Mouse (Mus musculus): Measurements from ENCODE around the gene Ssr1. TPM values are rescaled to one million over a fixed set of nuclear protein-coding genes. Genes with fewer than 3 reads are reported as not detected.

Gene Ssr1
- polyA plus RNA-seq, 1 experiment from 2014 or later = 55.1 TPM

DNA sequence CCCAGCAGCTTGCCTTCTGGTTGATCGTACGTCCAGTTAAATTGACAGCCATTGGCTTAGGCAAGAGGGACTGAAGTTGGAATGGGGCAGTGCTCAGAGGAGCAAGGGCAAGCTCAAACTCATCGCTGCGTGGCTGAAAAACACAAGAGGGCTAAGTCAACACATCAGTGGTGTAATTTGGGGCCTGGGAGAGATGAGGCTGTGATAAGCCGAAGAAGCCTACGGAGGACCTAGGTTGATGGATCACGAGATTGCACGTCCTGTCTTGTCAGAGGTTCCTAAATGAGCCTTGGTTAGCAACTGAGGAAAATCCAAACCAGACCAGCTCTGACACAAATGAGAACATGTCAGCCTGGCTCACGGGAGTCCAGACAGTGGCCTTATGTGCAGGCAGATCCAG lies 31.5 kb downstream of the Ssr1 start:
- no peak for ATAC-seq

DNA sequence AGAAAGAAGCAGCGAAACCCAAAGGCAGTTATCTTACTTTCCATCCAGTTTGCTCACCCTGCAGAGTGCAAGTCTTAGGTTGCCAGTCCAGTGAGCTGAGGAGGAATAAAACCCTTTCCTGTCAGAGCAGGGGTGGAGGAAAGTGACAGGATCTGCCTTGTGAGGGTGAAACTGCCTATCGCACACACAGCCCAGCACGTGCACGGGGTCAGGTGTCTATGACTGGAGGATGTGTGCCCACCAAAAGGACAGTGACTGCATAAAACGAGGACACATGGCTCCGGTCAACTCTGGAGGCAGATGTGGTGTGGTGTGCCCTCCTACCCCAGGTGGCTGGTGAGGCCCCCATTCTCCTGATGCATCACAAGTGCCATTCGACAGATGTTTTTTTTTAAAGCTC lies 34.1 kb downstream of the Ssr1 start:
- DNase-seq = no peak
- Histone ChIP-seq H3K9ac (replicated peaks) (no peak overlapping the region), H3K4me2 (ENCODE audit: low read depth, low read length) (no peak overlapping the region), H3K4me3 (ENCODE audit: low read depth, low read length) (no peak overlapping the region), H3K9me3 (ENCODE audit: low read length) (no peaks in the 10 kb centered on the region), H3K27me3 (ENCODE audit: insufficient read depth, low read length) (no peaks in the 10 kb centered on the region), H3K36me3 (replicated peaks; ENCODE audit: insufficient read depth, low read length) (no peaks in the 10 kb centered on the region), H3K4me1 (ENCODE audit: insufficient read depth) (peaks cover 30% of the 10 kb centered on the region), H3K27ac (ENCODE audit: low read depth) (peak overlapping the region; percentile 85; the same call in 1 of the 2 replicates)
- ATAC-seq = no peak
- TF ChIP-seq CTCF (IDR thresholded peaks at IDR 0.05; ENCODE audit: low read depth) (no peak), EP300 (IDR thresholded peaks at IDR 0.05; ENCODE audit: low read depth) (no peak)
- WGBS (ENCODE audit: insufficient replicate concordance) = 74% methylated on average over 7 of the region's 7 CpGs

More for the DNA sequence above, 31.5 kb downstream of the Ssr1 start:
- Histone ChIP-seq H3K9ac (replicated peaks) (no peak overlapping the region), H3K27ac (ENCODE audit: low read depth) (no peak overlapping the region), H3K9me3 (ENCODE audit: low read length) (no peaks in the 10 kb centered on the region), H3K4me1 (ENCODE audit: insufficient read depth) (peaks cover 43% of the 10 kb centered on the region), H3K4me2 (ENCODE audit: low read depth, low read length) (no peak overlapping the region), H3K36me3 (replicated peaks; ENCODE audit: insufficient read depth, low read length) (no peaks in the 10 kb centered on the region), H3K27me3 (ENCODE audit: insufficient read depth, low read length) (no peaks in the 10 kb centered on the region), H3K4me3 (ENCODE audit: low read depth, low read length) (no peak overlapping the region)
- WGBS (ENCODE audit: insufficient replicate concordance) = 74% methylated on average over 9 of the region's 9 CpGs
- TF ChIP-seq CTCF (IDR thresholded peaks at IDR 0.05; ENCODE audit: low read depth) (no peak), EP300 (IDR thresholded peaks at IDR 0.05; ENCODE audit: low read depth) (no peak)
- DNase-seq = no peak

DNA sequence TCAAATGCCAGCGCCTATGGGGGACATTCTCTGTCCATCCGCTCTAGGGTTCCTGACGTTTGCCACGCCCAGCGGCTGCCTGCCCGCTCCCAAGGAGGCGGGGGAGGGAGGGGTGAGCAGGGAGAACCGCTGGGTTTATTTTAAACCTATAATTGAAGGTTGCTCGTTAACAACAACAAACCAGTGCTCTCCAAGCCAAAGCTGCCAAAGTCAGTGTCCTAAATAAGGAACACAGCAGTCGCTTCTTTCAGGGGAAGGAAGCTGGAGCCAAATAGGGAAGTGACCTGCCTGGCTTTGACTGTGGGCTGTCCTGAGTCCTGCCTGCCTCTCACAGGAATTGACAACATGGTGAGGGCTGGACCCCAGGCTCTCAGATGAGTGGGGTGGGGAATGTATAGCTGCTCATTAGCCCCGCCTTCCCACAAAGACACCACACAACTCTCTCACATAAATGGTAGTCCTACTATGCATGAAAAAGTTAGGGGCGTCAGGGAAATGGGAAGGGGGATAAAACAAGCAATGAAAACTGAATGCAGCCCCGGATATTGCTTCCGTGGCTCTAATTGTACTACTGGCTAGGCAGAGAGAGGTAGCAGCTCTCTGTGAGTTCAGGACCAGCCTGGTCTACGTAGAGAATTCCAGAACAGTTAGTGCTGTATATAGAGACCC lies 34.6 kb downstream of the Ssr1 start:
- no peak overlapping the region for H3K4me3 ChIP-seq (ENCODE audit: low read depth, low read length)
- ATAC-seq (no peak), DNase-seq (no peak)
- H3K4me2 ChIP-seq (ENCODE audit: low read depth, low read length) = no peak overlapping the region
- no peaks in the 10 kb centered on the region for H3K9me3 ChIP-seq (ENCODE audit: low read length)
- no peaks in the 10 kb centered on the region for H3K36me3 ChIP-seq (replicated peaks; ENCODE audit: insufficient read depth, low read length)
- no peak overlapping the region for H3K9ac ChIP-seq (replicated peaks)
- 68% methylated on average over 15 of the region's 15 CpGs for WGBS (ENCODE audit: insufficient replicate concordance)
- no peak for TF ChIP-seq EP300 (IDR thresholded peaks at IDR 0.05; ENCODE audit: low read depth)
- no peak for TF ChIP-seq CTCF (IDR thresholded peaks at IDR 0.05; ENCODE audit: low read depth)
- H3K4me1 ChIP-seq (ENCODE audit: insufficient read depth) = peaks cover 24% of the 10 kb centered on the region
- peak overlapping the region; percentile 85 for H3K27ac ChIP-seq (ENCODE audit: low read depth)
- H3K27me3 ChIP-seq (ENCODE audit: insufficient read depth, low read length) = no peaks in the 10 kb centered on the region

GRCm38 (mm10) chr13:37958498-37959238 lies 35.3 kb downstream of the Ssr1 start:
- Histone ChIP-seq H3K9ac (replicated peaks) (no peak overlapping the region), H3K36me3 (replicated peaks; ENCODE audit: insufficient read depth, low read length) (no peaks in the 10 kb centered on the region), H3K4me3 (ENCODE audit: low read depth, low read length) (no peak overlapping the region), H3K4me2 (ENCODE audit: low read depth, low read length) (no peak overlapping the region), H3K4me1 (ENCODE audit: insufficient read depth) (peaks cover 17% of the 10 kb centered on the region), H3K27me3 (ENCODE audit: insufficient read depth, low read length) (no peaks in the 10 kb centered on the region), H3K27ac (ENCODE audit: low read depth) (peak overlapping the region; percentile 85), H3K9me3 (ENCODE audit: low read length) (no peaks in the 10 kb centered on the region)
- ATAC-seq (peak; percentile 82), DNase-seq (peak; percentile 48)
- WGBS (ENCODE audit: insufficient replicate concordance) = 63% methylated on average over 18 of the region's 18 CpGs
- TF ChIP-seq EP300 (IDR thresholded peaks at IDR 0.05; ENCODE audit: low read depth) = peak; percentile 71
- TF ChIP-seq CTCF (IDR thresholded peaks at IDR 0.05; ENCODE audit: low read depth) = no peak

DNA sequence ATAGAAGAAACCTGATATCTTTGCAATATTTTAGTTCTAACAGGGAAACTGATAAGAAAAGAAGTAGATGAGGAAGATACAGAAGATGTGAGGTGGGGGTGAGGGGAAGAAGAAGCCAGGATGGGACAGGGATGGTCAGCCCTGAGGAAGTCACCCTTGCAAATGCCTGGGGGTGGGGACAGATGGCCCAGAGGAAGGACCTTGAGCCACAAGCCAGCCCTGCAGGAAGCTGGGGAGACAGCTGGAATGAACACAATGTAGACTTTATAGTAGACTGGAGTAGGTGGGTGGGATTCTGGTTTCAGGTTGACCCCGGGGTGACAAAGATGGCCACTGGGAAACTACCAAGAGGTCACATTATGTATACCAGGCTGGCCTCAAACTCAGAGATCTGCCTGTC lies 39.7 kb downstream of the Ssr1 start:
- TF ChIP-seq CTCF (IDR thresholded peaks at IDR 0.05; ENCODE audit: low read depth) (no peak), EP300 (IDR thresholded peaks at IDR 0.05; ENCODE audit: low read depth) (no peak)
- WGBS (ENCODE audit: insufficient replicate concordance) = 52% methylated on average over 1 of the region's 1 CpGs
- no peak for ATAC-seq
- Histone ChIP-seq H3K4me2 (ENCODE audit: low read depth, low read length) (no peak overlapping the region), H3K27me3 (ENCODE audit: insufficient read depth, low read length) (no peaks in the 10 kb centered on the region), H3K9ac (replicated peaks) (no peak overlapping the region), H3K27ac (ENCODE audit: low read depth) (no peak overlapping the region), H3K36me3 (replicated peaks; ENCODE audit: insufficient read depth, low read length) (peaks cover 16% of the 10 kb centered on the region; the same call in 1 of the 2 replicates), H3K4me1 (ENCODE audit: insufficient read depth) (peaks cover 7% of the 10 kb centered on the region; the same call in 1 of the 2 replicates), H3K4me3 (ENCODE audit: low read depth, low read length) (no peak overlapping the region), H3K9me3 (ENCODE audit: low read length) (no peaks in the 10 kb centered on the region)
- no peak for DNase-seq

- WGBS (ENCODE audit: insufficient replicate concordance) = 71% methylated on average over 6 of the region's 6 CpGs
- no peaks in the 10 kb centered on the region for H3K27me3 ChIP-seq (ENCODE audit: insufficient read depth, low read length)
- DNase-seq (no peak), ATAC-seq (no peak)
- no peak overlapping the region for H3K27ac ChIP-seq (ENCODE audit: low read depth)
- H3K4me2 ChIP-seq (ENCODE audit: low read depth, low read length) = no peak overlapping the region
- H3K9ac ChIP-seq (replicated peaks) = no peak overlapping the region
- H3K9me3 ChIP-seq (ENCODE audit: low read length) = no peaks in the 10 kb centered on the region
- no peak for TF ChIP-seq EP300 (IDR thresholded peaks at IDR 0.05; ENCODE audit: low read depth)
- TF ChIP-seq CTCF (IDR thresholded peaks at IDR 0.05; ENCODE audit: low read depth) = no peak
- H3K4me3 ChIP-seq (ENCODE audit: low read depth, low read length) = no peak overlapping the region
- peaks cover 28% of the 10 kb centered on the region for H3K36me3 ChIP-seq (replicated peaks; ENCODE audit: insufficient read depth, low read length)
- no peaks in the 10 kb centered on the region for H3K4me1 ChIP-seq (ENCODE audit: insufficient read depth)
Observed at GRCm38 (mm10) chr13:37952981-37953380, 41.0 kb downstream of the Ssr1 start.
